Mouse (Mus musculus) liver, postnatal 0 days (tissue): Measurements from ENCODE around the gene Dhodh. TPM values are rescaled to one million over a fixed set of nuclear protein-coding genes. Genes with fewer than 3 reads are reported as not detected.

Experiments used
- ATAC-seq: fragments of 200-750 bp; cut with Nextera tagmentation; 2 replicates; pipeline ENCODE4 v1.8.0; 2017; ENCODE audit warnings: mild to moderate bottlenecking, moderate library complexity
- DNase-seq: peaks from one replicate; pipeline ENCODE4 v3.0.0-alpha.2; 2016
- H3K27ac ChIP-seq: fragments of 300-500 bp; sonication (generic); 2 replicates; pipeline ENCODE4 v1.5.1; 2014; ENCODE audit warnings: antibody characterized with exemption, moderate library complexity, mild to moderate bottlenecking, low read depth
- H3K27me3 ChIP-seq: fragments of 300-500 bp; sonication (generic); 2 replicates; pipeline ENCODE4 v1.6.1; 2014; ENCODE audit warnings: low read length, control low read depth, mixed read lengths; ENCODE audit not compliant: insufficient read depth
- H3K36me3 ChIP-seq: fragments of 300-500 bp; sonication (generic); replicated peaks from 2 replicates; pipeline ENCODE4 v1.6.1; 2014; ENCODE audit warnings: mild to moderate bottlenecking, control low read depth, low read length, moderate library complexity, mixed read lengths; ENCODE audit not compliant: insufficient read depth
- H3K4me1 ChIP-seq: fragments of 300-500 bp; sonication (generic); 2 replicates; pipeline ENCODE4 v1.6.1; 2014; ENCODE audit warnings: antibody characterized with exemption, mild to moderate bottlenecking, control low read depth; ENCODE audit not compliant: insufficient read depth
- H3K4me2 ChIP-seq: fragments of 300-500 bp; sonication (generic); 2 replicates; pipeline ENCODE4 v1.6.1; 2014; ENCODE audit warnings: low read depth, mild to moderate bottlenecking, low read length, moderate library complexity, mixed read lengths
- H3K4me3 ChIP-seq: fragments of 300-500 bp; sonication (generic); 2 replicates; pipeline ENCODE4 v1.5.1; 2014; ENCODE audit warnings: low read depth, low read length
- H3K9ac ChIP-seq: fragments of 300-500 bp; sonication (generic); replicated peaks from 2 replicates; pipeline ENCODE4 v1.6.1; 2014; ENCODE audit warnings: mild to moderate bottlenecking, moderate library complexity
- H3K9me3 ChIP-seq: fragments of 300-500 bp; sonication (generic); 2 replicates; pipeline ENCODE4 v1.6.1; 2016; ENCODE audit warnings: mild to moderate bottlenecking, control low read depth, low read length, mixed read lengths
- CTCF ChIP-seq: sonication (generic); IDR thresholded peaks from 2 replicates; pipeline ENCODE4 v1.5.1; 2016; ENCODE audit warnings: antibody characterized with exemption, low read depth
- EP300 ChIP-seq: IDR thresholded peaks from 2 replicates; pipeline ENCODE4 v1.6.1; 2016; ENCODE audit warnings: antibody characterized with exemption, low read depth, mild to moderate bottlenecking
- WGBS: fragments of 180-500 bp; shearing (Covaris S2); extraction: QIAGEN DNeasy Blood & Tissue Kit; methylation state at CpG from one replicate; pipeline ENCODE4 v1.1.7; 2014; ENCODE audit not compliant: insufficient replicate concordance; 5-methylcytosine and 5-hydroxymethylcytosine counted together
- polyA plus RNA-seq: library from polyadenylated mRNA; unstranded; fragments of >200 nt; fragmentation: Nextera tagmentation; extraction: Ambion mirVana; gene quantifications from 2 replicates; pipeline ENCODE4 v1.2.1, GENCODE M21; 2015

Dhodh gene
- polyA plus RNA-seq, 1 experiment from 2014 or later = 11.4 TPM

DNA sequence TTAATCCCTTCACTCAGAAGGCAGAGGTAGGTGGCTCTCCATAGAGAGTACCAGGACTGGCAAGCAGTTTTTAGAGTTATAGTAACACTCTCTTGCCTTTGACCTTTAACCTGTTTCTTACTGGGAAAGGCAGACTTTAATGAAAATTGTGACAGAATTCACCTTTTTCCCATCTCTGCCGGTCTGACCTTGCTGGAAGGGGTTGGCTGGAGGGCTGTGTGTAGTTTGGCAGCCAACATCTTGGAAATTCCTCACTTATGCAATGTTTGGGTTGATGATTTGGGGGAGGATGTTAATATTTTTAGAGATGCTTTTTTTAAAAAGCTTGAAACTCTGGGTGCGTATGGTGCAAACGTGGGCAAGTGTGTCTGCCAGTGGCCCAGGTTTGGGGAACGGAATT, 24.2 kb downstream of the Dhodh start:
- Histone ChIP-seq H3K36me3 (no peaks in the 10 kb centered on the region), H3K27ac (peak overlapping the region; percentile 94), H3K9me3 (no peaks in the 10 kb centered on the region), H3K4me2 (peak overlapping the region; percentile 43; the same call in 1 of the 2 replicates), H3K9ac (no peak overlapping the region), H3K4me1 (peaks cover 13% of the 10 kb centered on the region), H3K4me3 (0 out of 2 replicates have a peak overlapping the region, but pooled peaks have one; percentile 7), H3K27me3 (no peaks in the 10 kb centered on the region)
- ATAC-seq (peak; percentile 34), DNase-seq (no peak)
- TF ChIP-seq CTCF = no peak
- TF ChIP-seq EP300 = peak; percentile 50; the same call in 1 of the 2 replicates
- WGBS = 46% methylated on average over 4 of the region's 4 CpGs

DNA sequence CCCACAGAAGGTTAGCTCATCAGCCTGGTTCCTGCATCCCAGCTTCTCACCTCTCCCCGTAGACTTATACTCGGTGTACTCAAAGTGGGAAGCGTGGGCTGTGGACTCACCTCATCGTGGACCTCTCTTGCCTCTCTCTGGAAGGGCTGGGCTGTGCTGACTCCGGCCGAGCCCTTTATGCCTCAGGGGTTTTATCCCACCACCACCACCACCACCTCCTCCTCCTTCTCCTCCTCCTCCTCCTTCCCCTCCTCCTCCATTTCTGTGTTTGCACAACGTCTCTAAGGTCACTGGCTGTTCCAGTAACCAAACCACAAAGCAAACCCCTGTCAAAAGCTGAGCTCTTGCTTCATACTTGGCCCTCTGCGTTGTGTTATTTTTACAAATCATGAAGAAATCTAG, 29.6 kb downstream of the Dhodh start, which contains the start of gene Hp:
Gene Hp, minus strand, starts transcription at position 273 of the 402 bp plus-strand sequence.
- peak; percentile 78 for DNase-seq
- peak; percentile 87 for ATAC-seq
- Histone ChIP-seq H3K4me2 (peak within 1 kb of the TSS; percentile 67), H3K9ac (peak within 1 kb of the TSS; percentile 77), H3K4me3 (peak within 1 kb of the TSS; percentile 56), H3K4me1 (peaks cover 5% of the 10 kb centered on the region; the same call in 1 of the 2 replicates), H3K27me3 (no peaks in the 10 kb centered on the region), H3K36me3 (peaks cover 31% of the 10 kb centered on the region), H3K27ac (peak within 1 kb of the TSS; percentile 81), H3K9me3 (no peaks in the 10 kb centered on the region)
- 25% methylated on average over 8 of the region's 8 CpGs for WGBS
- no peak for TF ChIP-seq CTCF
- TF ChIP-seq EP300 = peak; percentile 81

DNA sequence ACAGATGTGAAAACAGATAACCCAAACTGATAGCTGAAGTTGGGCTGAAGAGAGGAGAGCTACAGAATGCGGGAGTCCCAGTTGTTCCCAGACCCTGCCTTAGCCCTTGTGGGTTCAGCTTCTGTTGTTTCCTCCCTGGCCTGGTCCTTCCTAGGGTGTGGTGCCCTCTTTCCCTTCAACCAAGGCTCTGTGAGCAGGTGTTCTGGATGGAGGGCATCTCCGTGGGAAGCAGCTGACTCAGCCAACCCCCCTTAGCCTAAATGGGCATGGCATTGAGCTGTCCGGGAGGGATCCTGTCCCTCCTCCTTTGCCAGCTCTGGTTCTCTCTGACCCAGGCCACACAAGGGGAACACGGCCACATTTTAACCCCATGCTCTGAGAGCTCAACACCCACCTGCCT, 32.2 kb downstream of the Dhodh start:
- Histone ChIP-seq H3K9ac (peak overlapping the region; percentile 77), H3K36me3 (peaks cover 42% of the 10 kb centered on the region), H3K4me1 (no peaks in the 10 kb centered on the region), H3K27me3 (no peaks in the 10 kb centered on the region), H3K9me3 (no peaks in the 10 kb centered on the region), H3K27ac (peak overlapping the region; percentile 12; the same call in 1 of the 2 replicates), H3K4me2 (peak overlapping the region; percentile 67), H3K4me3 (peak overlapping the region; percentile 56)
- DNase-seq (no peak), ATAC-seq (no peak)
- TF ChIP-seq EP300 (no peak), CTCF (no peak)
- 57% methylated on average over 4 of the region's 4 CpGs for WGBS

DNA sequence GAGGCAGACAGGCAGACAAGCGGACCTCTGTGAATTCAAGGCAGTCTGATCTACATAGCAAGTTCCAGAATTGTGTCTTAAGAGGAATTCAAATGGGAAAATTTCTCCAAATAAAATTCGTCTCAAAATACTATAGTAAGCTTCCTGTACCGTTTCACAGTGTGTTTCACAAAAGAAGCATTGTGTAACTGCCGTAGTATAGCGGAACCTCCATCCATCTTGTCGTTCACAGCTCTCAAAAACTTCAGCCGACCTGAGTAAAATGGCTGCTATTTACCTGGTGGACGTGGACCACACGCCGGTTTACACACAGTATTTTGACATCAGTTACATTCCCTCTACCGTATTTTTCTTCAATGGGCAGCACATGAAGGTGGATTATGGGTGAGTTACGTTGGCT, 37.3 kb downstream of the Dhodh start:
- no peak overlapping the region for H3K9ac ChIP-seq
- WGBS = 81% methylated on average over 12 of the region's 12 CpGs
- no peak for ATAC-seq

DNA sequence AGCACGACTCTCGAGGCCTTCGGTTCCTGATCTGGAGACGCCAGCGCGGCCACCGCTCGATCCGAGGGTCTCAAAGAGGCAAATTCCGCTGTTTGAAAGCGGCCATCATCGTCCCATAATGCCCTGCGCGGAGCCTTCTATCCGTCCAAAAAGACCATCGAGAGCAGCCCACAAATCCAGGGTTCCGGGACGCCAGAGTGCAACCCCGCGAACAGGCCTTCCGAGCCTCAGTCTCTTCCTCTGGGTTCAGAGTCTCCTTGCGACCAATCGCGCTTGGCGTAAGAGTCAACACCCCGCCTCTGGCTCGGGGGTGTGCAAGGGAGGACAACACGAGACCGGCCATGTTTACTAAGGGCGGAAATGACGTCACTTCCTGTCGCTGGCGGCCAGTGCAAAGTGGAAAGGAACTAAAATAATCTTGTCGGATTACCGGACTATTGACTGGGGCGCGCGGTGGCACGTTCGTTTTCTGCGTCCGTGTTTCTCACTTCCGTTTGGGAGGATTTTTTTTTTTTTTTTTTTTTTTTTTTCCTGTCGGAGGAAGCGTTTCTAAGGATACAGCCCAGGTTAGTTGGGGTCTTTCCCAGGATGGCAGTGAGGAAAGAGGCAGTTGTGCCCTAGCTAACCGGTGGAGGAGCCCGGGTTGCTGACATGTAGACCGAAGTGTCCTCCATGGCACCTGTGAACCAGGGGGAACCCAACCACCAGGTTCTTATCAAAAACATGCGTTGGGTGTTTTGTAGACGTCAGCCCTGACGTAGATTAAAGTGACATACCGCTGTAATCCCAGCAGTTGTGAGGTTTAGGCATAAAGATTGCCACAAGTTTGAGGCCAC, 42.8 kb downstream of the Dhodh start, which contains the start of the genes Dhx38 and Txnl4b:
Gene Dhx38, minus strand, starts transcription at position 364 of the 836 bp plus-strand sequence.
Gene Txnl4b, plus strand, starts transcription at position 395 of the 836 bp plus-strand sequence.
- no peaks in the 10 kb centered on the region for H3K9me3 ChIP-seq
- H3K36me3 ChIP-seq = peaks cover 29% of the 10 kb centered on the region
- TF ChIP-seq EP300 (peak; percentile 76), CTCF (no peak)
- WGBS = under 1% methylated on average over 52 of the region's 52 CpGs
- H3K9ac ChIP-seq = peak within 1 kb of the TSS; percentile 88
- peak within 1 kb of the TSS; percentile 99 for H3K27ac ChIP-seq
- DNase-seq (peak; percentile 97), ATAC-seq (peak; percentile 98)
- H3K4me3 ChIP-seq = peak within 1 kb of the TSS; percentile 97
- H3K27me3 ChIP-seq = no peaks in the 10 kb centered on the region
- H3K4me2 ChIP-seq = peak within 1 kb of the TSS; percentile 87
- H3K4me1 ChIP-seq = peaks cover 18% of the 10 kb centered on the region

More for the DNA sequence above, 37.3 kb downstream of the Dhodh start:
- DNase-seq = no peak
- TF ChIP-seq CTCF (no peak), EP300 (no peak)
- no peak overlapping the region for H3K4me3 ChIP-seq
- H3K36me3 ChIP-seq = peaks cover 37% of the 10 kb centered on the region
- H3K4me1 ChIP-seq = peaks cover 8% of the 10 kb centered on the region
- H3K27ac ChIP-seq = peak overlapping the region; percentile 72
- no peaks in the 10 kb centered on the region for H3K27me3 ChIP-seq
- H3K4me2 ChIP-seq = no peak overlapping the region
- H3K9me3 ChIP-seq = no peaks in the 10 kb centered on the region

DNA sequence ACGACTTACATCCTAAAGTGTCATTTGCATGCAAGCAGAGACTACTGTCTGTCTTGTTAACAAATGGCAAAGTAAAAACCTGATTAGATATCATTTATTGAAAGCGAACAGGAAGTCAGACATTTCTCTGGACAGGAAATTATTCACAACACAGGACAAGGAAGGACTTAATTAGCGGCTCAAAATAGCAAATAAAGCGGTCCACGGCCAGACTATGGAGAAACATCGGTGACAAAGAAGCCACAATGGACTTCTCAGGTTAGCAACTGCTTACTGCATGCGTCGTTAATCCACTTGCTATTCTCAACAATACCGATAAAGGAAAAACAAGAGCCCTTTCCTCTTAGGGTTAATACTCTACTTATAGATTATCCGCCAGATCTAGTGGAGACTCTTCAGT, 43.7 kb downstream of the Dhodh start:
- peak overlapping the region; percentile 88 for H3K9ac ChIP-seq
- WGBS = 3% methylated on average over 10 of the region's 10 CpGs
- TF ChIP-seq CTCF (no peak), EP300 (no peak)
- H3K4me1 ChIP-seq = peaks cover 18% of the 10 kb centered on the region
- H3K4me2 ChIP-seq = peak overlapping the region; percentile 87
- peak overlapping the region; percentile 97 for H3K4me3 ChIP-seq
- no peaks in the 10 kb centered on the region for H3K27me3 ChIP-seq
- peak overlapping the region; percentile 99 for H3K27ac ChIP-seq
- H3K9me3 ChIP-seq = no peaks in the 10 kb centered on the region
- ATAC-seq = no peak
- DNase-seq = no peak
- peaks cover 32% of the 10 kb centered on the region for H3K36me3 ChIP-seq
